ENCODE assay signal across 17 mouse cellular contexts in genomic region chr1:61685921-61686320, GRCm38 (mm10).
"Had no signal": no experiment of that assay in that cellular context is flagged by ENCODE, and none has a peak within 500 bp of the region (broad histone marks: within the 10 kb centered on the region; RNA-seq: fewer than 3 reads in every experiment).

No protein-coding gene starts in this region.

- H3K27me3 ChIP-seq: liver, embryonic 15.5 days; neural tube, embryonic 13.5 days had no signal

- H3K9ac ChIP-seq: liver, embryonic 15.5 days; neural tube, embryonic 13.5 days had no signal

- ATAC-seq: lung, postnatal 0 days; midbrain, embryonic 16.5 days had no signal

- DNase-seq: kidney, adult 11 months; kidney, adult 9 months; kidney, postnatal 4 days; lung, adult 2 months; lung, postnatal 36 days; right cerebral cortex, adult 18-20 months; right cerebral cortex, postnatal 25 days had no signal

- H3K4me2 ChIP-seq: liver, embryonic 11.5 days; liver, embryonic 15.5 days; neural tube, embryonic 13.5 days had no signal

- H3K4me3 ChIP-seq: layer of hippocampus, adult 2 months; limb, embryonic 10.5 days; liver, embryonic 15.5 days; midbrain, embryonic 10.5 days; neural tube, embryonic 13.5 days had no signal

- H3K9me3 ChIP-seq: limb, embryonic 10.5 days; liver, embryonic 15.5 days; midbrain, embryonic 10.5 days; neural tube, embryonic 13.5 days had no signal

- H3K36me3 ChIP-seq: limb, embryonic 10.5 days; liver, embryonic 15.5 days; midbrain, embryonic 10.5 days; neural tube, embryonic 13.5 days had no signal

- H3K4me1 ChIP-seq: liver, embryonic 15.5 days had no signal

- H3K27ac ChIP-seq: kidney, postnatal 0 days; layer of hippocampus, adult 2 months; limb, embryonic 10.5 days; liver, embryonic 15.5 days; midbrain, embryonic 10.5 days; neural tube, embryonic 13.5 days; stomach, postnatal 0 days had no signal
